ENCODE assay signal across 8 mouse cellular contexts in the genomic region with DNA sequence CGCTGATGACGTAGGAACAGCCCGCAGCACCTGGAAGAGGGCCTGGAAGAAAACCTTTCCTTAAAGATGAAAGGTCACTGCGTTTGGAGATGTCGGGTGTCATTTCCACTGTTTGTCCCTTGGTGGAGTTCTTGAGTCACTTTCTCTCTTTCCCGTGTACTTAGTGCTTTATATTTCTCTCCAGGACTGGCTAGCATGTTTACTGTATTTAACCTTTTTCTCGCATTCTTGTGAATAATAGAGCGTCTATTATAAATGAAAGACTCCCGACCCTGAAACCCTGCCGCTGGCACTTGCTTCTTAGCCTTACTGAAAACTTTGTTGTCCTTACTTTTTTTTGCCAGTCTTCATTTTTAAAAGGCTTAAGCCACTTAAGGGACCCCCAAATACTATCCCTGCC. TPM values are rescaled to one million over a fixed set of nuclear protein-coding genes. Genes with fewer than 3 reads are reported as not detected.
A peak's percentile ranks its signal among the peaks of the same experiment; 100 is the strongest.
DNase-seq lines count a peak whose midpoint lies in the region; ATAC-seq lines count a peak whose summit lies in the region.

No protein-coding gene starts in this region.

- H3K4me3 ChIP-seq in brown adipose tissue, adult 24 weeks (ENCODE audit: insufficient read depth, low read depth, low read length), result peak overlapping the region; percentile 33; the same call in 1 of the 2 replicates
- peak overlapping the region; percentile 65 for H3K4me3 ChIP-seq in forebrain, embryonic 14.5 days (ENCODE audit: low read depth, low read length)
- H3K4me3 ChIP-seq in liver, embryonic 13.5 days (replicated peaks), result peak overlapping the region; percentile 67

- no peaks in the 10 kb centered on the region for H3K4me1 ChIP-seq in brown adipose tissue, adult 24 weeks (ENCODE audit: control insufficient read depth, insufficient read depth, insufficient read length, low read length)
- no peaks in the 10 kb centered on the region for H3K4me1 ChIP-seq in forebrain, embryonic 14.5 days (ENCODE audit: control insufficient read depth, insufficient read depth, low read length)
- H3K4me1 ChIP-seq in liver, embryonic 13.5 days (replicated peaks), result peaks cover 40% of the 10 kb centered on the region

- peak overlapping the region; percentile 96 for H3K4me2 ChIP-seq in forebrain, embryonic 14.5 days (ENCODE audit: low read length)
- H3K4me2 ChIP-seq in liver, embryonic 13.5 days, result peak overlapping the region; percentile 96

- H3K36me3 ChIP-seq in forebrain, embryonic 14.5 days (ENCODE audit: control insufficient read depth, insufficient read depth, low read length), result no peaks in the 10 kb centered on the region
- no peaks in the 10 kb centered on the region for H3K36me3 ChIP-seq in liver, embryonic 13.5 days

- peak; percentile 3 for DNase-seq in ovary, postnatal 36 days (ENCODE audit: low spot score)
- no peak for DNase-seq in ovary, adult 18-20 months (ENCODE audit: low spot score)
- peak; percentile 75 for DNase-seq in forebrain, embryonic 14.5 days (ENCODE audit: low spot score)
- DNase-seq in kidney, adult 11 months, result peak; percentile 13
- DNase-seq in liver, embryonic 13.5 days, result peak; percentile 14
- peak; percentile 20 for DNase-seq in neural tube, embryonic 10.5 days (ENCODE audit: extremely low spot score, low spot score)
- DNase-seq in spleen, adult 18-20 months, result no peak

- ATAC-seq in forebrain, embryonic 14.5 days, result no peak
- no peak for ATAC-seq in liver, embryonic 13.5 days (ENCODE audit: low read depth)

- H3K27ac ChIP-seq in brown adipose tissue, adult 24 weeks (replicated peaks; ENCODE audit: low read depth, low read length), result no peak overlapping the region
- H3K27ac ChIP-seq in forebrain, embryonic 14.5 days (ENCODE audit: low read depth, low read length), result no peak overlapping the region
- no peak overlapping the region for H3K27ac ChIP-seq in liver, embryonic 13.5 days

- no peaks in the 10 kb centered on the region for H3K9me3 ChIP-seq in forebrain, embryonic 14.5 days (replicated peaks; ENCODE audit: control insufficient read depth, low read length)
- no peaks in the 10 kb centered on the region for H3K9me3 ChIP-seq in liver, embryonic 13.5 days (replicated peaks)

- no peak overlapping the region for H3K9ac ChIP-seq in forebrain, embryonic 14.5 days (ENCODE audit: low read length)
- H3K9ac ChIP-seq in liver, embryonic 13.5 days, result peak overlapping the region; percentile 72

- no peaks in the 10 kb centered on the region for H3K27me3 ChIP-seq in forebrain, embryonic 14.5 days (replicated peaks; ENCODE audit: control insufficient read depth, insufficient read depth, low read length)
- peaks cover 42% of the 10 kb centered on the region for H3K27me3 ChIP-seq in liver, embryonic 13.5 days

- 0% methylated on average over 10 of the region's 10 CpGs for WGBS in forebrain, embryonic 14.5 days
- under 1% methylated on average over 10 of the region's 10 CpGs for WGBS in liver, embryonic 13.5 days (ENCODE audit: insufficient replicate concordance)

RNA-seq across cellular contexts. Expression of gene Pcdh7, which starts 3.8 kb away (rescaled TPM):
- polyA plus RNA-seq in brown adipose tissue, adult 24 weeks (2012; ENCODE audit: insufficient read depth, insufficient read length, missing spikeins), result 1.2 and 1.7 TPM in 2 replicates
- polyA plus RNA-seq in forebrain, embryonic 14.5 days (2014; fragmentation: Nextera tagmentation; extraction: Ambion mirVana), result 8.3 and 10.7 TPM in 2 replicates
- 0.75 and 0.76 TPM in 2 replicates for polyA plus RNA-seq in liver, embryonic 13.5 days (2015; fragmentation: Nextera tagmentation; extraction: Ambion mirVana)

Comparison
In these comparisons a context has a peak if more than half of its experiments do, and no peak if none do; other contexts are left out.
1. DNase-seq: peak in ovary, postnatal 36 days (single experiment), forebrain, embryonic 14.5 days (single experiment), kidney, adult 11 months (single experiment), liver, embryonic 13.5 days (single experiment) and neural tube, embryonic 10.5 days (single experiment); none in ovary, adult 18-20 months (single experiment) and spleen, adult 18-20 months (0 of 2).
2. Peak in every context shown above with its lines, with median percentiles within 50 percentile points of each other: H3K4me3 ChIP-seq.